Mouse (Mus musculus): ENCODE results near the gene Imp4. TPM values are rescaled to one million over a fixed set of nuclear protein-coding genes. Genes with fewer than 3 reads are reported as not detected.
A peak's percentile ranks its signal among the peaks of the same experiment; 100 is the strongest.

Gene Imp4
- polyA plus RNA-seq, 1 experiment from 2014 or later = 39.9 TPM

DNA sequence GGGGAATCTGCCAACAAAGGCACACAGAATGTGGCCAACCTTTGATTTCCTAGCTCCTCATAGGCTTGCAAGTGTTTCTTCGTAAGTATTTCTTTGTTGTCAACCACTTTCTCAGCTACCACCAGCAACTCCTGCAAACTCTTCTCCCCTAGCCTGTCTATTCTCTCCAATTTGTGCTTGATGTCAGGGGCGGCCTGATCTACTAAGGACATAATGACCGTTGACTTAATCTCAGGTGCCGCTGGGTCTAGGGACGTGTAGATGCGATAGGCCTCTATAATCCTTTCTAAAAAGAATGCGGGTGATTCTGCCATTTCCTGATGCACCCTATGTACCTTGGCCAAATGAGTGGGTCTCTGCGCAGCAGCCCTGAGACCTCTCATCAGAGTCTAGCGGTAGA is 8.2 kb upstream of the Imp4 start:
- Histone ChIP-seq H3K36me3 (ENCODE audit: insufficient read depth, low read length) (no peaks in the 10 kb centered on the region), H3K9me3 (ENCODE audit: low read length) (peaks cover 7% of the 10 kb centered on the region), H3K9ac (replicated peaks; ENCODE audit: low read depth) (no peak overlapping the region), H3K4me1 (ENCODE audit: insufficient read depth, low read depth, low read length) (no peaks in the 10 kb centered on the region), H3K4me3 (ENCODE audit: low read depth, low read length) (no peak overlapping the region), H3K4me2 (replicated peaks; ENCODE audit: low read depth, low read length) (no peak overlapping the region), H3K27ac (ENCODE audit: low read length) (no peak overlapping the region), H3K27me3 (replicated peaks; ENCODE audit: insufficient read depth, low read length) (no peaks in the 10 kb centered on the region)
- ATAC-seq = no peak
- no peak for TF ChIP-seq CTCF (IDR thresholded peaks at IDR 0.05)
- TF ChIP-seq EP300 (IDR thresholded peaks at IDR 0.05) = no peak
- no peak for DNase-seq (ENCODE audit: low spot score)
- WGBS = 98% methylated on average over 9 of the region's 9 CpGs

DNA sequence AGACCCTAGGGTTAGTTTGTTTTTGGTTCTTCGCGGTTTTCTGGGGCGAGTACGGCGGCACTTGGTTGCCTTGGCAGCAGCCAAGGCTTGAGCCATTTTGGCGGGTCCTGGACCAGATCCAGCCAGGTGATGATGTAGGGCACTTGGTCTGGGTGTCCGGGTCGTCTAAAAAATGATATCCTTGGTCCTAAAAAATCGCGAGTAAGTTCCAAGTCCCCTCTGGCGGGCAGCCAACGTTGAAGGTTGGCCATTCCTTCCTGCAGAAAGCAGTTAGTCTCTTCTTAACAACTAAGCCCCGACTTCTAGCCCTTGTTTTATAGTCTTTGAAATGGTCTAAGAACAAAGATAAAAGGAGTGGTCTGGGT is 7.3 kb upstream of the Imp4 start:
- Histone ChIP-seq H3K36me3 (ENCODE audit: insufficient read depth, low read length) (no peaks in the 10 kb centered on the region), H3K4me1 (ENCODE audit: insufficient read depth, low read depth, low read length) (no peaks in the 10 kb centered on the region), H3K9ac (replicated peaks; ENCODE audit: low read depth) (peak overlapping the region; percentile 48), H3K9me3 (ENCODE audit: low read length) (peaks cover 7% of the 10 kb centered on the region), H3K4me2 (replicated peaks; ENCODE audit: low read depth, low read length) (peak overlapping the region; percentile 70), H3K27me3 (replicated peaks; ENCODE audit: insufficient read depth, low read length) (no peaks in the 10 kb centered on the region), H3K4me3 (ENCODE audit: low read depth, low read length) (peak overlapping the region; percentile 41), H3K27ac (ENCODE audit: low read length) (no peak overlapping the region)
- ATAC-seq = no peak
- TF ChIP-seq CTCF (IDR thresholded peaks at IDR 0.05) = no peak
- no peak for TF ChIP-seq EP300 (IDR thresholded peaks at IDR 0.05)
- DNase-seq (ENCODE audit: low spot score) = no peak
- WGBS = 53% methylated on average over 13 of the region's 13 CpGs

DNA sequence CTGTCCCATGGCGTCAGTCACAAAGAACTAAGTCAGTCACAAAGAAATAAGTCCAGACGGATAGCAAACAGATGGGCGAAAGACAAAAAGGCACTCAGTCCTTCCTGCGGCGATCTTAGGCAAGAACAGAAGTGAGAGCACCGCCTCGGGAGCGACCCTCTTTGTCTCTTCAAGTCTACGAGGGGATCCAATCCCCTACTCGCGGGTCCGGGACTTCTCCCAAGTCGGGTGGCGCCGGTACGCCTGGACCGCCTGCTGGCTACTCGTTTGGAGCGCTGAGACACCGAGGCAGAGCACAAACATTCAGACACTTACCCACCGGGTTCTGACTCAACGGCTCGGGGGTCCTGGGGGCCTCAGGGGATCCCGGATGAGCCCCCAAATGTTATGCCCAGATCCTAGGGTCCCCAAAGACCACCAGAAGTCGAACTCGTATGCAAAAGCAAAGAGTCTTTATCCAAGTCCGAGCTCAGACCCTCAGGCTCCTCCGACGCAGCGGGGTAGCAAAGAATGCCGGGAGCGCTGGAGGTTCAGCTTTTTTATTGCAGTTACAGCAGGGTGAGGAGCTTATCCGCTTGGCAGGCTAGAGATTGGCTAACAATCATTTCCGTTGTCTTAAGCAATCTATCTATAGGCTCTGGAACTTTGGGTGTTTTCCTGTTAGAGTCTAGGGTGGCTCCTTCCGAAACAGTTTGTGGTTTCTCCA is 6.7 kb upstream of the Imp4 start:
- 15% methylated on average over 35 of the region's 35 CpGs for WGBS
- Histone ChIP-seq H3K36me3 (ENCODE audit: insufficient read depth, low read length) (no peaks in the 10 kb centered on the region), H3K4me1 (ENCODE audit: insufficient read depth, low read depth, low read length) (no peaks in the 10 kb centered on the region), H3K4me3 (ENCODE audit: low read depth, low read length) (peak overlapping the region; percentile 41), H3K4me2 (replicated peaks; ENCODE audit: low read depth, low read length) (peak overlapping the region; percentile 70), H3K9ac (replicated peaks; ENCODE audit: low read depth) (peak overlapping the region; percentile 48), H3K27me3 (replicated peaks; ENCODE audit: insufficient read depth, low read length) (no peaks in the 10 kb centered on the region), H3K27ac (ENCODE audit: low read length) (peak overlapping the region; percentile 71), H3K9me3 (ENCODE audit: low read length) (peaks cover 7% of the 10 kb centered on the region)
- TF ChIP-seq CTCF (IDR thresholded peaks at IDR 0.05) (no peak), EP300 (IDR thresholded peaks at IDR 0.05) (no peak)
- DNase-seq (ENCODE audit: low spot score) (peak; percentile 75), ATAC-seq (peak; percentile 72)

DNA sequence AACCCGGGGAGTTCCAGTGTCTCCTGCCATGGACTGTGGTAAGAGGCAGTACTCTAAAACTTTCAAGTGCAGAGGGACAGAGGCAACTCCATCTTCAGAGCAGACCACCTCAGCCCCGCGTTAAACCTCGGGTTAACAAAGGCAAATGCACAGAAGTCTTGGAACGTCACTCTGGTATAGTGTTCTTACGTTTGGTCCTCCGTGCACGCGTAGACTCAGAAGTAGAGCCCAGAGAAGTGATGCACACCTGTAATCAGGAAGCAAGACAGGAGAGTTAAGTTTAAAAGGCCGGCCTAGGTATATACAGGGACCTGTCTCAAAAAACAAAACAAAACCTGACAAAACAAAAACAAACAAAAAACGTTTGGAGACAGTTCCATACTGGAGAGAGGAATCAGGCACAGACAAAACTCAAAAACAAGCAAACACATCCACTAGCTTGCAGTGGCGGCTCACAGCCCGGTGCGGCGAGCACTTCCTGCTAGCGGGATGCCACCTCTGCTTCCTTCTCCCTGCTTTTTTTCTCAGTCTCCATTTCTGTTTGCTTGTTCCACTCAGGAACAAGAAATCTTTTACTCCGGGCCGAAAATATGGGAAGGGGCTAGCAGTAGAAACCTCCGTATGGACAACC is 5.6 kb upstream of the Imp4 start:
- 0 out of 2 replicates have a peak overlapping the region, but pooled peaks have one; percentile 10 for H3K9ac ChIP-seq (replicated peaks; ENCODE audit: low read depth)
- H3K36me3 ChIP-seq (ENCODE audit: insufficient read depth, low read length) = no peaks in the 10 kb centered on the region
- DNase-seq (ENCODE audit: low spot score) (peak; percentile 46), ATAC-seq (no peak)
- H3K9me3 ChIP-seq (ENCODE audit: low read length) = peaks cover 7% of the 10 kb centered on the region
- H3K4me2 ChIP-seq (replicated peaks; ENCODE audit: low read depth, low read length) = peak overlapping the region; percentile 70
- 15% methylated on average over 19 of the region's 19 CpGs for WGBS
- TF ChIP-seq EP300 (IDR thresholded peaks at IDR 0.05) (no peak), CTCF (IDR thresholded peaks at IDR 0.05) (no peak)
- H3K4me1 ChIP-seq (ENCODE audit: insufficient read depth, low read depth, low read length) = no peaks in the 10 kb centered on the region
- no peaks in the 10 kb centered on the region for H3K27me3 ChIP-seq (replicated peaks; ENCODE audit: insufficient read depth, low read length)
- peak overlapping the region; percentile 71 for H3K27ac ChIP-seq (ENCODE audit: low read length)
- peak overlapping the region; percentile 43 for H3K4me3 ChIP-seq (ENCODE audit: low read depth, low read length)

DNA sequence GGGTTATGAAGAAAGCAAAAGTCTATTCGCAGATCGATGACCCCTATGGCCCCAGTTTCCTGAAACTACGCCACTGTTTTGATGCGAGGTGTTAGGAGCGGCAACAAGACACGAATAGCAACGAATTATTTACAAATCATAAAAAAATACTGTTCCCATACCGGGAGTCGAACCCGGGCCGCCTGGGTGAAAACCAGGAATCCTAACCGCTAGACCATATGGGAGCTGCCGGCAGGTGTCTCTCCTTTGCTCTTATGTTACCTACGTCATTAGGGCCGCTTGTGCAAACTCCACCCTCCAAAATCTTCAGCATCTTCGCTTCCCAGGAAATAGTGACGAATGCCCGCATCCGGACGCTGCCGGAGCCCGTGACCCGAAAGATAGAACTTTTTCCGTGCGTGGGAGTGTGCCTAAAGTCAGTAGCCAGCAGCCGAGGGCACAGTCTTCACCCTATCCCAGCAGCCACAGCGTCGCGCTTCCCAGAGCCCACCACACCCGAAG is 4.9 kb upstream of the Imp4 start:
- no peaks in the 10 kb centered on the region for H3K36me3 ChIP-seq (ENCODE audit: insufficient read depth, low read length)
- H3K9me3 ChIP-seq (ENCODE audit: low read length) = peaks cover 7% of the 10 kb centered on the region
- H3K4me2 ChIP-seq (replicated peaks; ENCODE audit: low read depth, low read length) = peak overlapping the region; percentile 70
- peak; percentile 5; the same call in 1 of the 2 replicates for ATAC-seq
- WGBS = under 1% methylated on average over 30 of the region's 30 CpGs
- H3K27ac ChIP-seq (ENCODE audit: low read length) = peak overlapping the region; percentile 4
- DNase-seq (ENCODE audit: low spot score) = peak; percentile 90
- H3K9ac ChIP-seq (replicated peaks; ENCODE audit: low read depth) = peak overlapping the region; percentile 10; the same call in 1 of the 2 replicates
- TF ChIP-seq CTCF (IDR thresholded peaks at IDR 0.05) (no peak), EP300 (IDR thresholded peaks at IDR 0.05) (peak; percentile 67)
- no peaks in the 10 kb centered on the region for H3K27me3 ChIP-seq (replicated peaks; ENCODE audit: insufficient read depth, low read length)
- peak overlapping the region; percentile 43 for H3K4me3 ChIP-seq (ENCODE audit: low read depth, low read length)
- no peaks in the 10 kb centered on the region for H3K4me1 ChIP-seq (ENCODE audit: insufficient read depth, low read depth, low read length)

DNA sequence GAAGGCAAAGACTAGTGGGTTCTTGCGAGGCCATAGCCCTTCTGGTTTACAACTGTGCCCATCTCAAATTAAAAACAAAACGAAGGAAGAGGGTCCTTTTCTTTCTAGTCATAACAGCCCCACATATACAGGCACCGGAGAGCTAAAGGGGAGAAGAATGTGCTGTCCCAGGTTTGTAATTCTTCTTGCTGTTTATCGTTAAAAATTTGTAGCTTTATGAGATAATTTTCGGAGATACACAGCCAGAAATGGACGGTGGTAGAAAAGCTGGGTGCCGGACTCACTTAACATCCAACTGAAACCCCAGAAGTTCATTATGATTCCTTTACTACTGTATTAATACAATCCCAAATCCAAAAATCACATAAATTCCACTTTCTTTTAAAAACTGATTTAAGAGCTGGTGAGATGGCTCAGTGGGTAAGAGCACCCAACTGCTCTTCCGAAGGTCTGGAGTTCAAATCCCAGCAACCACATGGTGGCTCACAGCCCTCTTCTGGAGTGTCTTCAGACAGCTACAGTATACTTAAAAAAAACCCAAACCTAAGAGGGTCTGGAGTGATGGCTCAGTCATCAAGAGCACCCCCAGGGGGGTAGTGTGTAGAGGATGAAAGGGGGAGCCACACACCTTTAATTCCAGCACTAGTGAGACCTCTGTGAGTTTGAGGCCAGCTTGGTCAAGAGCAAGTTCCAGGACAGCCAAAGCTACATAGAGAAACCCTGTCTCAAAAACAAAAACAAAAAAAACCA is 4.1 kb upstream of the Imp4 start:
- TF ChIP-seq EP300 (IDR thresholded peaks at IDR 0.05) (no peak), CTCF (IDR thresholded peaks at IDR 0.05) (no peak)
- Histone ChIP-seq H3K4me1 (ENCODE audit: insufficient read depth, low read depth, low read length) (no peaks in the 10 kb centered on the region), H3K27ac (ENCODE audit: low read length) (peak overlapping the region; percentile 4; the same call in 1 of the 2 replicates), H3K9ac (replicated peaks; ENCODE audit: low read depth) (no peak overlapping the region), H3K4me2 (replicated peaks; ENCODE audit: low read depth, low read length) (peak overlapping the region; percentile 70), H3K9me3 (ENCODE audit: low read length) (peaks cover 7% of the 10 kb centered on the region), H3K36me3 (ENCODE audit: insufficient read depth, low read length) (no peaks in the 10 kb centered on the region), H3K27me3 (replicated peaks; ENCODE audit: insufficient read depth, low read length) (no peaks in the 10 kb centered on the region), H3K4me3 (ENCODE audit: low read depth, low read length) (peak overlapping the region; percentile 43; the same call in 1 of the 2 replicates)
- ATAC-seq (no peak), DNase-seq (ENCODE audit: low spot score) (peak; percentile 12)
- 32% methylated on average over 8 of the region's 8 CpGs for WGBS
